Mouse (Mus musculus): Measurements from ENCODE around the gene Syn3. TPM values are rescaled to one million over a fixed set of nuclear protein-coding genes. Genes with fewer than 3 reads are reported as not detected.

The Syn3 gene
- polyA plus RNA-seq, 1 experiment from 2014 or later, result 1.3 TPM

DNA sequence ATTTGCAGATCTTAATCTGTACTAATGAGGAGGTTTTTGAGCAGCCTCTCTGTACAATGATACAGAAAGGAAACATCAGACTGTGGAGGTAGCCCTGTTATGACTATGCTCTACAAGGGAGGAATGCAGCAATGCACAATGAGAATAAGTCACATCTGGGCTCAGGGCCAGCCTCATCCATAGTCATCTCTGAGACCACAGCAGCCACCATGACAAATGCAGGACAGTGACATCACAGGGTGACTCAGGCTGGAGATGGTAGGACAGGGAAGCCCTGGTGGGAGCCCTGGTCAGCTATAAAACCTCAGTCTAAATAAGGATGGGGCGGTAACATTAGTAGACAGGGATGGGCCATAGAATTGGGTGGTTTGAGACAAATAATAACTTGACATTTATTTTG is 327.4 kb downstream of the Syn3 start:
- no peak for DNase-seq (ENCODE audit: low spot score)
- ATAC-seq (ENCODE audit: low FRiP score, low TSS enrichment), result no peak
- H3K4me3 ChIP-seq (ENCODE audit: low read depth, low read length), result no peak overlapping the region
- no peaks in the 10 kb centered on the region for H3K9me3 ChIP-seq (ENCODE audit: control insufficient read depth, low read length)
- H3K27ac ChIP-seq (replicated peaks), result no peak overlapping the region
- no peaks in the 10 kb centered on the region for H3K27me3 ChIP-seq (ENCODE audit: control insufficient read depth, insufficient read depth, low read length)
- no peak overlapping the region for H3K9ac ChIP-seq (ENCODE audit: low read length)
- TF ChIP-seq CTCF (IDR thresholded peaks at IDR 0.05; ENCODE audit: low read depth), result no peak
- TF ChIP-seq EP300 (optimal IDR thresholded peaks at IDR 0.05), result no peak
- 97% methylated on average over 1 of the region's 1 CpGs for WGBS
- no peaks in the 10 kb centered on the region for H3K4me1 ChIP-seq (replicated peaks; ENCODE audit: control insufficient read depth, insufficient read depth)
- no peak overlapping the region for H3K4me2 ChIP-seq (replicated peaks; ENCODE audit: low read depth)
- H3K36me3 ChIP-seq (ENCODE audit: control insufficient read depth, insufficient read depth, low read length), result no peaks in the 10 kb centered on the region

DNA sequence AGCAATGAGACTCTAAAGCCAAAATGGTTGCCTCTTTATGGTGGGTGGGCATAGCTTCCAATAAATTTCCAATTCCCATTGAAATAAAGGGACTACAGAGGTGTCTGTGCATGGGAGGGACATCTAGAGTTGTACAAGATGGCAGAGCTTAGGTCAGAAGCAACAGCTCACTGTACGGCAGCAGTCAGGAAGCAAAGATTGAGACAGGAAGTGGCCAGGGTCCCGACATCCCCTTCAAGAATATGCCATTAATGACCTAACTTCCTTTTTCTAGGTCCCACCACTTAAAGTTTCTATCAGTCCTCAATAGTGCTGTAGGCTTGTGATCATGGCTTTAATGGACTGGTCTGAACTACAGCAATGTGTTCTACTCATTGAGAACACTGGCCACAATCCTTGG is 330.6 kb downstream of the Syn3 start:
- H3K9ac ChIP-seq (ENCODE audit: low read length), result no peak overlapping the region
- H3K4me1 ChIP-seq (replicated peaks; ENCODE audit: control insufficient read depth, insufficient read depth), result no peaks in the 10 kb centered on the region
- no peak for DNase-seq (ENCODE audit: low spot score)
- no peaks in the 10 kb centered on the region for H3K36me3 ChIP-seq (ENCODE audit: control insufficient read depth, insufficient read depth, low read length)
- H3K4me3 ChIP-seq (ENCODE audit: low read depth, low read length), result no peak overlapping the region
- 69% methylated on average over 2 of the region's 2 CpGs for WGBS
- no peaks in the 10 kb centered on the region for H3K9me3 ChIP-seq (ENCODE audit: control insufficient read depth, low read length)
- no peak for ATAC-seq (ENCODE audit: low FRiP score, low TSS enrichment)
- no peak overlapping the region for H3K4me2 ChIP-seq (replicated peaks; ENCODE audit: low read depth)
- TF ChIP-seq CTCF (IDR thresholded peaks at IDR 0.05; ENCODE audit: low read depth) (no peak), EP300 (optimal IDR thresholded peaks at IDR 0.05) (no peak)
- no peaks in the 10 kb centered on the region for H3K27me3 ChIP-seq (ENCODE audit: control insufficient read depth, insufficient read depth, low read length)
- no peak overlapping the region for H3K27ac ChIP-seq (replicated peaks)

GRCm38 (mm10) chr10:86166854-86167268 is 331.8 kb downstream of the Syn3 start:
- Histone ChIP-seq H3K27me3 (ENCODE audit: control insufficient read depth, insufficient read depth, low read length) (no peaks in the 10 kb centered on the region), H3K4me3 (ENCODE audit: low read depth, low read length) (no peak overlapping the region), H3K4me1 (replicated peaks; ENCODE audit: control insufficient read depth, insufficient read depth) (no peaks in the 10 kb centered on the region), H3K27ac (replicated peaks) (peak overlapping the region; percentile 61), H3K9ac (ENCODE audit: low read length) (no peak overlapping the region), H3K36me3 (ENCODE audit: control insufficient read depth, insufficient read depth, low read length) (no peaks in the 10 kb centered on the region), H3K4me2 (replicated peaks; ENCODE audit: low read depth) (no peak overlapping the region), H3K9me3 (ENCODE audit: control insufficient read depth, low read length) (no peaks in the 10 kb centered on the region)
- TF ChIP-seq EP300 (optimal IDR thresholded peaks at IDR 0.05) (no peak), CTCF (IDR thresholded peaks at IDR 0.05; ENCODE audit: low read depth) (no peak)
- ATAC-seq (ENCODE audit: low FRiP score, low TSS enrichment), result peak; percentile 40; the same call in 1 of the 2 replicates
- 2% methylated on average over 4 of the region's 4 CpGs for WGBS
- peak; percentile 20 for DNase-seq (ENCODE audit: low spot score)

GRCm38 (mm10) chr10:86164098-86164497 is 334.6 kb downstream of the Syn3 start:
- TF ChIP-seq CTCF (IDR thresholded peaks at IDR 0.05; ENCODE audit: low read depth), result no peak
- no peak for TF ChIP-seq EP300 (optimal IDR thresholded peaks at IDR 0.05)
- no peaks in the 10 kb centered on the region for H3K36me3 ChIP-seq (ENCODE audit: control insufficient read depth, insufficient read depth, low read length)
- no peaks in the 10 kb centered on the region for H3K4me1 ChIP-seq (replicated peaks; ENCODE audit: control insufficient read depth, insufficient read depth)
- H3K9me3 ChIP-seq (ENCODE audit: control insufficient read depth, low read length), result no peaks in the 10 kb centered on the region
- ATAC-seq (ENCODE audit: low FRiP score, low TSS enrichment), result no peak
- DNase-seq (ENCODE audit: low spot score), result no peak
- H3K4me3 ChIP-seq (ENCODE audit: low read depth, low read length), result no peak overlapping the region
- H3K27me3 ChIP-seq (ENCODE audit: control insufficient read depth, insufficient read depth, low read length), result no peaks in the 10 kb centered on the region
- H3K4me2 ChIP-seq (replicated peaks; ENCODE audit: low read depth), result no peak overlapping the region
- H3K9ac ChIP-seq (ENCODE audit: low read length), result no peak overlapping the region
- no peak overlapping the region for H3K27ac ChIP-seq (replicated peaks)
- 43% methylated on average over 3 of the region's 3 CpGs for WGBS

DNA sequence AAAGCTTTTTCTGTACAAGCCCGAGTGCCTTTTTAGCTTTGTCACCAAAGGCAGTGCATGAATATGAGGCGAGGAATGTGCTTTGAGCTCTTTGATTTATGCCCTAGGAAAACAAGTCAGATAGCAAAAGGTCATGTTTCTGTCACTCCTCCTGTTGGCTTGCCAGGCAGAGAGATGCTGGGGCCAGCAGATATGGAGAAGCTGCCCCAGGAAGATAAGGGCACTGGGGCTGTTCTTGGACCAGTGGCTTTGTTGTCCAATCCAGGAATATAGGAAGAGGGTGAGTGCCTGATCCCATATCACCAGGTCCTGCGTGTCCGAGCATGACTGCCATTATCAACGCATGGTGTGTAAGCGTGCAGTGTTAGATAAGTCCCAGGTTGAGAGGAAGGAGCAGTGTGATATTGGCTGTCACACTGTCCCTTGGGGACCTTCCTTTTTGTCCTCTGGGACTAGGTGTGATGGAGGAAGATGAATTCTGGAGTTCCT is 336.9 kb downstream of the Syn3 start:
- no peaks in the 10 kb centered on the region for H3K36me3 ChIP-seq (ENCODE audit: control insufficient read depth, insufficient read depth, low read length)
- TF ChIP-seq CTCF (IDR thresholded peaks at IDR 0.05; ENCODE audit: low read depth) (no peak), EP300 (optimal IDR thresholded peaks at IDR 0.05) (no peak)
- H3K9ac ChIP-seq (ENCODE audit: low read length), result no peak overlapping the region
- no peak overlapping the region for H3K4me3 ChIP-seq (ENCODE audit: low read depth, low read length)
- no peaks in the 10 kb centered on the region for H3K9me3 ChIP-seq (ENCODE audit: control insufficient read depth, low read length)
- no peaks in the 10 kb centered on the region for H3K4me1 ChIP-seq (replicated peaks; ENCODE audit: control insufficient read depth, insufficient read depth)
- H3K4me2 ChIP-seq (replicated peaks; ENCODE audit: low read depth), result no peak overlapping the region
- ATAC-seq (ENCODE audit: low FRiP score, low TSS enrichment) (no peak), DNase-seq (ENCODE audit: low spot score) (no peak)
- no peak overlapping the region for H3K27ac ChIP-seq (replicated peaks)
- WGBS, result 57% methylated on average over 6 of the region's 6 CpGs
- no peaks in the 10 kb centered on the region for H3K27me3 ChIP-seq (ENCODE audit: control insufficient read depth, insufficient read depth, low read length)

DNA sequence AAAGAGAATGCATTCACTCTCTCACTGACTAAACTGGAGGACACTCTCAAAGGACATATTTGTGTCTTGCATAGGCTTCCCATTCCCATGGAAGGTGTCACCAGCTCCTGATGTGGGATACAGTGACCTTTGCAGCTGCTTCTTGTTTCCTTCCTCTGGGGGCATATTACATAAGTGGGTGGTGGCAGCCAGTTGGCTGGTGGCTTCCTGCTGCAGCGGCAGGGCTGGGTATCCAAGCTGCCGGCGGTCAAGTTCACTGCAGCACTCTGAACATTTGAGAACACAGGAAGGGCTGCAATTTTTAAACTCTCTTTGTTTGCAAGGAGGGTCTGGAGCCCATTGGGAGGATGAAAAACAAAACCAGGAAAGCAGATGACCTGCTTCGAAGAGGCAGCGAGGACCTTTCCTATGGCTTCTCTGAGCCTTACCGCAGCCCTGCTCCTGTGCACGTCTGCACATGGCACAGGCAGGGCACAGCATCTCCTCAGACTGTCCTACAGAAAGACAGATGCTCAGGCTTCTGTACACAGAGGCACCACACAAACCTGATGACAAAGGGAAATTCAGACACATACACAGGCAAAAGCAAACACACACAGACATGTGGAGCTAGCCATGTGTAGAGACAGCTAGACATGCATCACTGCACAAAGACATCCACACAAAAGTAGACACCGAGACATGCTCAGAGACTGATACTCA is 340.3 kb downstream of the Syn3 start:
- no peaks in the 10 kb centered on the region for H3K4me1 ChIP-seq (replicated peaks; ENCODE audit: control insufficient read depth, insufficient read depth)
- ATAC-seq (ENCODE audit: low FRiP score, low TSS enrichment) (no peak), DNase-seq (ENCODE audit: low spot score) (no peak)
- H3K4me3 ChIP-seq (ENCODE audit: low read depth, low read length), result no peak overlapping the region
- no peak overlapping the region for H3K27ac ChIP-seq (replicated peaks)
- H3K36me3 ChIP-seq (ENCODE audit: control insufficient read depth, insufficient read depth, low read length), result no peaks in the 10 kb centered on the region
- H3K9ac ChIP-seq (ENCODE audit: low read length), result no peak overlapping the region
- H3K9me3 ChIP-seq (ENCODE audit: control insufficient read depth, low read length), result no peaks in the 10 kb centered on the region
- H3K4me2 ChIP-seq (replicated peaks; ENCODE audit: low read depth), result no peak overlapping the region
- WGBS, result 75% methylated on average over 8 of the region's 8 CpGs
- TF ChIP-seq EP300 (optimal IDR thresholded peaks at IDR 0.05) (no peak), CTCF (IDR thresholded peaks at IDR 0.05; ENCODE audit: low read depth) (no peak)
- H3K27me3 ChIP-seq (ENCODE audit: control insufficient read depth, insufficient read depth, low read length), result no peaks in the 10 kb centered on the region
